Comparison of ENCODE assay signal across 7 mouse cellular contexts in the genomic region with DNA sequence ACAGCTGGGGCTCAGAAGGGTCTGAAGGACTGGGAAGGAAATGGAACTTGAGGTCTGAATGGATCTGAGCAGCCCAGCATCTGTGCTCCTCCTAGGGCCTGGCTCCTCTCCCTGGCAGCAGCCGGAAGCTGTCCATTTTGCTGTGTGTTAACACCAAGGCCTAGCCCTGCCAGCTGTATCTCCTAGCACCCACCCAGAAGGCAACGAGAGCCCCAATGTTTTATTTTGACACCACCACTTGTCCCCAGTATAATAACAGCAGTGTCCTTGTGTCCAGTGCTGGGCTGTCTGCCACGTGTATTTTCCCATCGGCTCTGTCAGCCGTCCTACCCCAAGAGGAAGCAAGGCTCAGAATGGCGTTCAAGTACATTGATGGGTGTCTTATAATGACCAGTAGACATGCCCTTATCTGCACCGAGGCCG. TPM values are rescaled to one million over a fixed set of nuclear protein-coding genes. Genes with fewer than 3 reads are reported as not detected.
DNase-seq lines count a peak whose midpoint lies in the region; ATAC-seq and TF ChIP-seq lines count a peak whose summit lies in the region.

No protein-coding gene starts in this region.

- H3K4me1 ChIP-seq in lung, postnatal 0 days (ENCODE audit: insufficient read depth, low read depth, low read length) = peaks cover 9% of the 10 kb centered on the region; the same call in 1 of the 2 replicates
- H3K4me1 ChIP-seq in lung, adult 2 months (ENCODE audit: control insufficient read depth, insufficient read depth, low read length) = 0 out of 2 replicates have a peak, but pooled peaks cover 3% of the 10 kb centered on the region
- peaks cover 64% of the 10 kb centered on the region for H3K4me1 ChIP-seq in forebrain, embryonic 16.5 days (replicated peaks; ENCODE audit: control insufficient read depth, insufficient read depth, low read length)
- peaks cover 68% of the 10 kb centered on the region for H3K4me1 ChIP-seq in hindbrain, embryonic 16.5 days (ENCODE audit: control insufficient read depth, insufficient read depth, low read depth, low read length)
- H3K4me1 ChIP-seq in olfactory bulb, adult 2 months (ENCODE audit: control insufficient read depth, insufficient read depth, low read length) = peaks cover 91% of the 10 kb centered on the region

- H3K36me3 ChIP-seq in lung, postnatal 0 days (ENCODE audit: insufficient read depth, low read length) = no peaks in the 10 kb centered on the region
- H3K36me3 ChIP-seq in forebrain, embryonic 16.5 days (ENCODE audit: control insufficient read depth, insufficient read depth) = no peaks in the 10 kb centered on the region
- no peaks in the 10 kb centered on the region for H3K36me3 ChIP-seq in hindbrain, embryonic 16.5 days (ENCODE audit: control insufficient read depth, insufficient read depth, low read length)

- WGBS in lung, postnatal 0 days = 38% methylated on average over 8 of the region's 8 CpGs
- 57% methylated on average over 8 of the region's 8 CpGs for WGBS in lung, adult 2 months
- WGBS in forebrain, embryonic 16.5 days = 42% methylated on average over 8 of the region's 8 CpGs
- WGBS in hindbrain, embryonic 16.5 days = 51% methylated on average over 8 of the region's 8 CpGs
- 19% methylated on average over 8 of the region's 8 CpGs for WGBS in olfactory bulb, adult 2 months

- peak; percentile 59 for DNase-seq in lung, postnatal 0 days (ENCODE audit: low spot score)
- no peak for DNase-seq in lung, adult 2 months
- no peak for DNase-seq in MN1 (ENCODE audit: low spot score)
- no peak for DNase-seq in retina, postnatal 1 day

- H3K4me2 ChIP-seq in lung, postnatal 0 days (replicated peaks; ENCODE audit: low read depth, low read length) = no peak overlapping the region
- no peak overlapping the region for H3K4me2 ChIP-seq in forebrain, embryonic 16.5 days (ENCODE audit: low read length)
- no peak overlapping the region for H3K4me2 ChIP-seq in hindbrain, embryonic 16.5 days (ENCODE audit: low read length)

- H3K4me3 ChIP-seq in lung, postnatal 0 days (ENCODE audit: low read depth, low read length) = no peak overlapping the region
- H3K4me3 ChIP-seq in lung, adult 2 months (replicated peaks; ENCODE audit: extremely low read depth, low read depth, low read length) = no peak overlapping the region
- no peak overlapping the region for H3K4me3 ChIP-seq in forebrain, embryonic 16.5 days (replicated peaks; ENCODE audit: low read length)
- H3K4me3 ChIP-seq in hindbrain, embryonic 16.5 days (ENCODE audit: low read length) = no peak overlapping the region
- H3K4me3 ChIP-seq in olfactory bulb, adult 2 months (ENCODE audit: insufficient read depth, low read depth, low read length) = no peak overlapping the region

- H3K27ac ChIP-seq in lung, postnatal 0 days (ENCODE audit: low read length) = no peak overlapping the region
- H3K27ac ChIP-seq in forebrain, embryonic 16.5 days (ENCODE audit: low read length) = peak overlapping the region; percentile 84
- peak overlapping the region; percentile 85 for H3K27ac ChIP-seq in hindbrain, embryonic 16.5 days (ENCODE audit: low read depth, low read length)
- H3K27ac ChIP-seq in olfactory bulb, adult 2 months (ENCODE audit: insufficient read depth, low read depth, low read length) = peak overlapping the region; percentile 97

- H3K9ac ChIP-seq in lung, postnatal 0 days (replicated peaks; ENCODE audit: low read depth) = no peak overlapping the region
- no peak overlapping the region for H3K9ac ChIP-seq in forebrain, embryonic 16.5 days (replicated peaks; ENCODE audit: low read depth, low read length)
- 0 out of 2 replicates have a peak overlapping the region, but pooled peaks have one; percentile 8 for H3K9ac ChIP-seq in hindbrain, embryonic 16.5 days (ENCODE audit: low read depth, low read length)

- H3K9me3 ChIP-seq in lung, postnatal 0 days (ENCODE audit: low read length) = no peaks in the 10 kb centered on the region
- H3K9me3 ChIP-seq in forebrain, embryonic 16.5 days (ENCODE audit: control insufficient read depth, low read length) = no peaks in the 10 kb centered on the region
- H3K9me3 ChIP-seq in hindbrain, embryonic 16.5 days (ENCODE audit: control insufficient read depth, low read length) = no peaks in the 10 kb centered on the region

- no peak for TF ChIP-seq CTCF in lung, postnatal 0 days (IDR thresholded peaks at IDR 0.05)
- TF ChIP-seq CTCF in lung, adult 2 months (IDR thresholded peaks at IDR 0.05; ENCODE audit: insufficient read depth, low read length) = no peak
- no peak for TF ChIP-seq CTCF in olfactory bulb, adult 2 months (IDR thresholded peaks at IDR 0.05; ENCODE audit: insufficient read depth, low read depth, low read length)

- no peak for TF ChIP-seq POLR2A in lung, adult 2 months (IDR thresholded peaks at IDR 0.05; ENCODE audit: borderline replicate concordance, extremely low read depth, low read depth, low read length)
- no peak for TF ChIP-seq POLR2A in olfactory bulb, adult 2 months (IDR thresholded peaks at IDR 0.05; ENCODE audit: insufficient read depth, low read depth, low read length)

- H3K27me3 ChIP-seq in lung, postnatal 0 days (replicated peaks; ENCODE audit: insufficient read depth, low read length) = no peaks in the 10 kb centered on the region
- no peaks in the 10 kb centered on the region for H3K27me3 ChIP-seq in forebrain, embryonic 16.5 days (replicated peaks; ENCODE audit: control insufficient read depth, insufficient read depth, low read length)
- H3K27me3 ChIP-seq in hindbrain, embryonic 16.5 days (replicated peaks; ENCODE audit: control insufficient read depth, insufficient read depth, low read length) = no peaks in the 10 kb centered on the region

- TF ChIP-seq EP300 in lung, postnatal 0 days (IDR thresholded peaks at IDR 0.05) = no peak

- peak; percentile 53 for ATAC-seq in lung, postnatal 0 days
- peak; percentile 45 for ATAC-seq in forebrain, embryonic 16.5 days
- peak; percentile 69 for ATAC-seq in hindbrain, embryonic 16.5 days

RNA-seq across cellular contexts. Expression of gene Ncs1, which starts 17.4 kb away (rescaled TPM):
- 3.8 and 4.7 TPM in 2 replicates for polyA plus RNA-seq in lung, postnatal 0 days (2015; fragmentation: Nextera tagmentation; extraction: Ambion mirVana)
- 2.2 and 2.5 TPM in 2 replicates for polyA plus RNA-seq in lung, adult 2 months (2012; rRNA removed)
- polyA plus RNA-seq in forebrain, embryonic 16.5 days (2015; fragmentation: Nextera tagmentation; extraction: Ambion mirVana) = 112 and 119 TPM in 2 replicates
- polyA plus RNA-seq in hindbrain, embryonic 16.5 days (2015; fragmentation: Nextera tagmentation; extraction: Ambion mirVana) = 151 and 174 TPM in 2 replicates
- not detected in 2 replicates for polyA plus RNA-seq in olfactory bulb, adult 2 months (2012; ENCODE audit: insufficient read depth, insufficient read length, low replicate concordance, missing spikeins)

RNA-seq across cellular contexts. Expression of gene Hmcn2, which starts 51.2 kb away (rescaled TPM):
- 1.1 and 1.3 TPM in 2 replicates for polyA plus RNA-seq in lung, postnatal 0 days (2015; fragmentation: Nextera tagmentation; extraction: Ambion mirVana)
- polyA plus RNA-seq in lung, adult 2 months (2012; rRNA removed) = 10.8 and 16.8 TPM in 2 replicates
- polyA plus RNA-seq in forebrain, embryonic 16.5 days (2015; fragmentation: Nextera tagmentation; extraction: Ambion mirVana) = 0.11 and 0.22 TPM in 2 replicates
- polyA plus RNA-seq in hindbrain, embryonic 16.5 days (2015; fragmentation: Nextera tagmentation; extraction: Ambion mirVana) = 0.30 TPM in 2 replicates
- not detected in 2 replicates for polyA plus RNA-seq in olfactory bulb, adult 2 months (2012; ENCODE audit: insufficient read depth, insufficient read length, low replicate concordance, missing spikeins)
